Mouse (Mus musculus) forelimb bud, embryonic 11.5 days (tissue): ENCODE measurements around the gene Tra2a.

ENCODE experiments used
- DNase-seq: peaks from one replicate; pipeline ENCODE4 v3.0.0-alpha.2; 2012; ENCODE audit warnings: low read depth, low spot score

The Tra2a gene

GRCm38 (mm10) chr6:49211596-49211995, 52.2 kb downstream of the Tra2a start:
- DNase-seq = no peak

- DNase-seq = peak; percentile 87
Measured at GRCm38 (mm10) chr6:49209881-49210854, 53.7 kb downstream of the Tra2a start.

- no peak for DNase-seq
Measured at GRCm38 (mm10) chr6:49208935-49209334, 54.9 kb downstream of the Tra2a start.

GRCm38 (mm10) chr6:49208297-49208930, 55.4 kb downstream of the Tra2a start:
- no peak for DNase-seq

GRCm38 (mm10) chr6:49206416-49206815, 57.4 kb downstream of the Tra2a start:
- DNase-seq = no peak

GRCm38 (mm10) chr6:49195188-49195587, 68.6 kb downstream of the Tra2a start:
- no peak for DNase-seq

- DNase-seq = no peak
Measured at GRCm38 (mm10) chr6:49194536-49194935, 69.3 kb downstream of the Tra2a start.
